Mouse (Mus musculus) frontal cortex, adult (tissue): ENCODE data around the gene Ptgs1.
A peak's percentile ranks its signal among the peaks of the same experiment; 100 is the strongest.
"Not testable (repeated sequence)": the region's sequence is repeated elsewhere in the genome, so short reads cannot be mapped to it uniquely, and the experiment has no call there.

Experiments used
- ATAC-seq: cut with Nextera tagmentation; 2 replicates; pipeline ENCODE4 v1.9.2; 2017; ENCODE audit warnings: mild to moderate bottlenecking, moderate library complexity, mixed read lengths; ENCODE audit not compliant: low TSS enrichment

Gene Ptgs1

DNA sequence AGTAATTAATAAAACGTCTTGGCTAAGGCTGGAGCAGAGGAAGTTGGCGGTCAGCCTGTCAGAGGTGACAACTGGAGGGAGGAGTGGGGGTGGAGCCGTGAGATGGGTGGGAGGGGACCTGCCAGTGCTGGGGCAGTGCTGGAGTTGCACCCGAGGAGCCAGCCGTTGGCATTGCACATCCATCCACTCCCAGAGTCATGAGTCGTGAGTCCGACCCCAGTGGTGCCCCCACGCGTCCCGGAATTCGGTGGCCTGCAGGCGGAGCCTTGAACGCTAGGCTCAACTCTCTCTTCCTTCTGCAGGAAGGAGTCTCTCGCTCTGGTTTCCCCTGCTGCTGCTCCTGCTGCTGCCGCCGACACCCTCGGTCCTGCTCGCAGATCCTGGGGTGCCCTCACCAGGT lies at the start of gene Ptgs1:
Ptgs1 (plus strand) TSS at position 61 of the 400 bp plus-strand sequence.
- peak; percentile 71 for ATAC-seq

DNA sequence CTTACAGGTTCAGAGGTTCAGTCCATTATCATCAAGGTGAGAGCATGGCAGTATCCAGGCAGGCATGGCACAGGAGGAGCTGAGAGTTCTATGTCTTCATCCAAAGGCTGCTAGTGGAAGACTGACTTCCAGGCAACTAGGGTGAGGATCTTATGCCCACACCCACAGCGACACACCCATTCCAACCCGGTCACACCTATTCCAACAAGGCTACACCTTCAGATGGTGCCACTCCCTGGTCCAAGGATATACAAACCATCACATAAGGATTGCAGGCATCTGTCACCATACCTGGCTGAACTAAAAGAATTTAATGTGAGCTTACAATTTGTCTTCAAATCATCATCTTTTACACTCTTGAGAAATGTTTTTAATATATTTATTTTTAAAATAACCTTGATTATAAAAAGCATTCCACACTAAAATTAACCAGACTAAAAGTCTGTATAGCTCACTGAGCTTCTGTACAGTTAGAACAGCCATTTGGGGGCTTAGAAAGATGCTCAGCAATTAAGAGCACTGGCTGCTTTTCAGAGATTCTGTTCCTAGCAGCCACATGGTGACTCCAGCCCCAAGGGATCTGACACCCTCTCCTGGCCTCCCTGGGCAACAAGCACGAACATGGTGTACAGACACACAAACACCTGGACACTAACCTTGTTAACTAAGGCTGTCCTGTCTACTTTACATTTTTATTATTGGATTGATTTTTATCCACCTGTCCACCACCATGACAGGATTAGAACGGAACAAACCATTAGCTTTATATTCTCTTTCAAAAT lies 48.4 kb upstream of the Ptgs1 start:
- not testable (repeated sequence) for ATAC-seq

GRCm38 (mm10) chr2:36183278-36183677 lies 46.9 kb upstream of the Ptgs1 start:
- ATAC-seq, result peak; percentile 63; the same call in 1 of the 2 replicates

- ATAC-seq, result no peak
Measured at GRCm38 (mm10) chr2:36184192-36184591, 46.0 kb upstream of the Ptgs1 start.

GRCm38 (mm10) chr2:36184876-36185275 lies 45.4 kb upstream of the Ptgs1 start:
- ATAC-seq, result peak; percentile 76

GRCm38 (mm10) chr2:36189200-36189599 lies 41.0 kb upstream of the Ptgs1 start:
- not testable (repeated sequence) for ATAC-seq

- no peak for ATAC-seq
Measured at GRCm38 (mm10) chr2:36191098-36191941, 38.9 kb upstream of the Ptgs1 start.

- ATAC-seq, result no peak
Measured at GRCm38 (mm10) chr2:36197021-36197420, 33.2 kb upstream of the Ptgs1 start.

GRCm38 (mm10) chr2:36197919-36198881 lies 32.0 kb upstream of the Ptgs1 start:
- ATAC-seq, result peak; percentile 80

- ATAC-seq, result peak; percentile 5; the same call in 1 of the 2 replicates
Measured at GRCm38 (mm10) chr2:36198882-36199262, 31.4 kb upstream of the Ptgs1 start.

DNA sequence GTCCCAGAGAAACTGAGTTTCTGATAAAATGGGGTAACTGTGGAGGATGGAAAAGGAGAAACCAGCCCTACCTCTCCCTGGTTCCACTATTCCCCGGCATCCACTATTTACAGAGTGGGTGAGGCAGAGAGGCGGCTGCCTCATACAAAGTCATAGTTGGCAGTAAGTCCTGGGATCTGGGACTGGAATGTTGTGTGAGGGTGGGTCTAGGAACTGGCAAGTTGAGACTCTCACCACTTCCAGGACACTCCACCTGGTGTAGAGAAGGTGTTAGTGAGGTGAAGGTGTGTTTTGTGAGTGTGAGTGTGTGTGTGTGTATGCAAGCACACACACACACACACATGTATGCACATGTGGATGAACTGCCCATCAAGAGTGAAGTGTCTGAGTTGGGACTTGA lies 29.4 kb upstream of the Ptgs1 start:
- no peak for ATAC-seq

GRCm38 (mm10) chr2:36201756-36202610 lies 28.2 kb upstream of the Ptgs1 start:
- no peak for ATAC-seq

- no peak for ATAC-seq
Measured at GRCm38 (mm10) chr2:36202611-36202880, 27.7 kb upstream of the Ptgs1 start.

- peak; percentile 50 for ATAC-seq
Measured at GRCm38 (mm10) chr2:36203011-36203825, 27.0 kb upstream of the Ptgs1 start.

DNA sequence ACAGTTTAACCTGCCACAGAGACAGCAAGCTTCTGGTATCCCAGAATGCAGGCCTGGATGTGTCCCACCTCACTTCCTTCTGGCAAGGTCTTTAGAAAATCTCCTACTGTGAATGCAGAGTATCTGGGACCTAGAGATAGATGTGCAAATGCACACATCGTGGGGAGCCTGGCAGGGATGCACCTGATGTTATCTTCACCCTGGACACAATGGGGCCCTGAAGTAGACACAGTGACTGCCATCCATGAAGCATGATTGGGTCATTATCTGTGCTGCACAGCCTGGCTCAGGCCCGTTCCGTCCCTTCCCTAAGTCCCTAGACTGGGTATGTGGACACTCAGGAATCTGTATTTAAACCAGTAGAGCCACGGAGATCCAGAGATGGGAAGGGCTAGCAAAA lies 25.6 kb upstream of the Ptgs1 start:
- ATAC-seq, result no peak

GRCm38 (mm10) chr2:36207071-36207470 lies 23.2 kb upstream of the Ptgs1 start:
- no peak for ATAC-seq

GRCm38 (mm10) chr2:36210796-36211195 lies 19.4 kb upstream of the Ptgs1 start:
- no peak for ATAC-seq

DNA sequence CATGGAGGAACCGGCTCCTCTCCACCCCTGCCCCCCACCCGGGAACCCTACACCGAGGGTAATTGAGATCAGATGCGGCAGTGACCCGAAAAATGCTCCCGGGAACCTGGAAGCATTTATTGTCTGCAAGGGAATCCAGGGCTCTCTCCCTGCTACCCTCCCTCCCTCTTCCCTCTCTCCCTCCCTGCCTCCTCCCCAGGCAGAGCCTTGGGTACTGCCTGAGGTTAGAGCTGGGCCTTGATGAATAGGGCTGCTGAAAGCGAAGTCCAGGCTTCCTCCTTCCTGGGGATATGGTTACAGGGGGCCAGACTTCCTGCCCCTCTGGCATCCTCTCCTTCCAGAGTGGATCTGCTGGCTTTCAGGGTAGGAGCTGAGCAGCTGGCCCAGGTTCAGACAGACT lies 18.4 kb upstream of the Ptgs1 start:
- no peak for ATAC-seq

- no peak for ATAC-seq
Measured at GRCm38 (mm10) chr2:36213108-36213507, 17.1 kb upstream of the Ptgs1 start.

GRCm38 (mm10) chr2:36214023-36214422 lies 16.2 kb upstream of the Ptgs1 start:
- ATAC-seq, result peak; percentile 91
